Mouse (Mus musculus): ENCODE data around the gene Ncmap.

The Ncmap gene

GRCm38 (mm10) chr4:135397991-135398390 is at the start of gene Ncmap:
Ncmap (minus strand) TSS chr4:135398227.
- no peak for DNase-seq

- no peak for DNase-seq
Measured at GRCm38 (mm10) chr4:135442473-135442872, 44.4 kb upstream of the Ncmap start.

GRCm38 (mm10) chr4:135439904-135440522 is 42.0 kb upstream of the Ncmap start:
- peak in 1 of 2 experiments; percentile 32 for DNase-seq

GRCm38 (mm10) chr4:135439188-135439647 is 41.2 kb upstream of the Ncmap start:
- DNase-seq, result peak; percentile 55 to 62

GRCm38 (mm10) chr4:135437924-135438323 is 39.9 kb upstream of the Ncmap start:
- no peak for DNase-seq

GRCm38 (mm10) chr4:135436291-135436690 is 38.3 kb upstream of the Ncmap start:
- DNase-seq, result peak in 1 of 2 experiments; percentile 61

GRCm38 (mm10) chr4:135434395-135434789 is 36.4 kb upstream of the Ncmap start:
- DNase-seq, result no peak

GRCm38 (mm10) chr4:135433443-135434394 is 35.7 kb upstream of the Ncmap start, which contains the start of gene Rcan3:
Rcan3 (minus strand) TSS chr4:135433853.
- peak; percentile 74 to 76 for DNase-seq

- no peak for DNase-seq
Measured at GRCm38 (mm10) chr4:135433086-135433442, 35.0 kb upstream of the Ncmap start.

- DNase-seq, result no peak
Measured at GRCm38 (mm10) chr4:135429990-135430760, 32.1 kb upstream of the Ncmap start.

- no peak for DNase-seq
Measured at GRCm38 (mm10) chr4:135429383-135429782, 31.4 kb upstream of the Ncmap start.

GRCm38 (mm10) chr4:135426587-135426986 is 28.6 kb upstream of the Ncmap start:
- no peak for DNase-seq

GRCm38 (mm10) chr4:135425625-135426024 is 27.6 kb upstream of the Ncmap start:
- DNase-seq, result no peak

GRCm38 (mm10) chr4:135420961-135421360 is 22.9 kb upstream of the Ncmap start:
- no peak for DNase-seq

- DNase-seq, result no peak
Measured at GRCm38 (mm10) chr4:135420416-135420815, 22.4 kb upstream of the Ncmap start.

GRCm38 (mm10) chr4:135419996-135420395 is 22.0 kb upstream of the Ncmap start:
- DNase-seq, result no peak

GRCm38 (mm10) chr4:135416367-135416766 is 18.3 kb upstream of the Ncmap start:
- no peak for DNase-seq

GRCm38 (mm10) chr4:135413491-135413890 is 15.5 kb upstream of the Ncmap start:
- no peak for DNase-seq

- DNase-seq, result peak; percentile 40 to 56
Measured at GRCm38 (mm10) chr4:135411633-135412032, 13.6 kb upstream of the Ncmap start.

- DNase-seq, result peak; percentile 22 to 36
Measured at GRCm38 (mm10) chr4:135406180-135406579, 8.2 kb upstream of the Ncmap start.

- no peak for DNase-seq
Measured at GRCm38 (mm10) chr4:135404916-135405315, 6.9 kb upstream of the Ncmap start.

- no peak for DNase-seq
Measured at GRCm38 (mm10) chr4:135404048-135404447, 6.0 kb upstream of the Ncmap start.

- no peak for DNase-seq
Measured at GRCm38 (mm10) chr4:135401881-135402280, 3.9 kb upstream of the Ncmap start.

Measured in lung, adult 18-20 months (tissue).